Comparison of ENCODE assay signal across 8 mouse cellular contexts in genomic region chr10:127324495-127324894, GRCm38 (mm10). TPM values are rescaled to one million over a fixed set of nuclear protein-coding genes. Genes with fewer than 3 reads are reported as not detected.
DNase-seq lines count a peak whose midpoint lies in the region; ATAC-seq and TF ChIP-seq lines count a peak whose summit lies in the region.

No protein-coding gene starts in this region.

- peak overlapping the region; percentile 36 for H3K4me2 ChIP-seq in liver, embryonic 16.5 days (ENCODE audit: low read depth, low read length)

- 5% methylated on average over 7 of the region's 7 CpGs for WGBS in liver, embryonic 16.5 days (ENCODE audit: insufficient replicate concordance)

- peak; percentile 48 for DNase-seq in left cerebral cortex, postnatal 4 days
- DNase-seq in left cerebral cortex, postnatal 10 days (ENCODE audit: extremely low spot score in 1 of 2, low spot score in 2 of 2): no peak
- peak; percentile 95 for DNase-seq in induced T-regulatory cell, adult 2 months (ENCODE audit: low read depth)
- peak; percentile 62 to 73 for DNase-seq in spleen, postnatal 14 days (ENCODE audit: low spot score in 2 of 2)
- no peak for DNase-seq in gastrocnemius, postnatal 14 days
- no peak for DNase-seq in gastrocnemius, adult 18-20 months (ENCODE audit: low spot score)

- intact Hi-C loops in left cerebral cortex, postnatal 4 days (cut with DNase I): no loop called here
- intact Hi-C loops in left cerebral cortex, postnatal 10 days (cut with DNase I): no loop called here
- intact Hi-C loops in gastrocnemius, postnatal 14 days (cut with DNase I; ENCODE audit: low total_unique reads): no loop called here

- no peaks in the 10 kb centered on the region for H3K36me3 ChIP-seq in liver, embryonic 16.5 days (ENCODE audit: control insufficient read depth, insufficient read depth)

- H3K4me1 ChIP-seq in bone marrow macrophage, adult 2 months (ENCODE audit: control insufficient read depth, insufficient read depth, low read length): peaks cover 33% of the 10 kb centered on the region
- peaks cover 21% of the 10 kb centered on the region for H3K4me1 ChIP-seq in liver, embryonic 16.5 days (ENCODE audit: control insufficient read depth, low read depth, low read length)

- no peak for TF ChIP-seq POLR2A in bone marrow macrophage, adult 2 months (IDR thresholded peaks at IDR 0.05; ENCODE audit: borderline replicate concordance, low read depth, low read length)

- no peak overlapping the region for H3K9ac ChIP-seq in liver, embryonic 16.5 days (ENCODE audit: low read depth, low read length)

- H3K4me3 ChIP-seq in bone marrow macrophage, adult 2 months (ENCODE audit: insufficient read depth, low read length): peak overlapping the region; percentile 71
- peak overlapping the region; percentile 37 for H3K4me3 ChIP-seq in liver, embryonic 16.5 days (ENCODE audit: low read depth, low read length)

- peaks cover 9% of the 10 kb centered on the region for H3K27me3 ChIP-seq in liver, embryonic 16.5 days (ENCODE audit: control insufficient read depth, insufficient read depth, low read depth, low read length)

- TF ChIP-seq CTCF in bone marrow macrophage, adult 2 months (IDR thresholded peaks at IDR 0.05; ENCODE audit: low read depth, low read length): no peak

- H3K9me3 ChIP-seq in liver, embryonic 16.5 days (replicated peaks; ENCODE audit: control insufficient read depth, low read length): no peaks in the 10 kb centered on the region

- no peak overlapping the region for H3K27ac ChIP-seq in bone marrow macrophage, adult 2 months (ENCODE audit: insufficient read depth, low read depth, low read length)
- H3K27ac ChIP-seq in liver, embryonic 16.5 days (ENCODE audit: low read length): no peak overlapping the region

- peak; percentile 63 for ATAC-seq in liver, embryonic 16.5 days (ENCODE audit: low read depth)

RNA-seq across cellular contexts. Expression of gene Arhgap9, which starts 2.7 kb away (rescaled TPM):
- 1 to 10 TPM in 1 of 2 experiments, under 1 TPM in 1; 0.56 to 1.1 TPM for total RNA-seq in left cerebral cortex, postnatal 4 days (2021)
- total RNA-seq in left cerebral cortex, postnatal 10 days (2021): under 1 TPM; 0.92 to 0.93 TPM
- polyA plus RNA-seq in bone marrow macrophage, adult 2 months (2012; ENCODE audit: insufficient read depth, insufficient read length, missing spikeins): 131 and 146 TPM in 2 replicates
- polyA plus RNA-seq in liver, embryonic 16.5 days (2015; fragmentation: Nextera tagmentation; extraction: Ambion mirVana): 12.2 and 13.2 TPM in 2 replicates
- total RNA-seq in gastrocnemius, postnatal 14 days (2021): 1 to 10 TPM; 1.3 to 2.1 TPM
- under 1 TPM; 0.46 to 0.83 TPM for total RNA-seq in gastrocnemius, adult 18-20 months (2021)

RNA-seq across cellular contexts. Expression of gene Mars, which starts 12.9 kb away (rescaled TPM):
- 10 to 100 TPM; 65.3 to 65.5 TPM for total RNA-seq in left cerebral cortex, postnatal 4 days (2021)
- total RNA-seq in left cerebral cortex, postnatal 10 days (2021): 10 to 100 TPM; 59.1 to 62.0 TPM
- polyA plus RNA-seq in bone marrow macrophage, adult 2 months (2012; ENCODE audit: insufficient read depth, insufficient read length, missing spikeins): 29.4 and 34.9 TPM in 2 replicates
- 100 and 109 TPM in 2 replicates for polyA plus RNA-seq in liver, embryonic 16.5 days (2015; fragmentation: Nextera tagmentation; extraction: Ambion mirVana)
- 10 to 100 TPM; 50.3 to 56.0 TPM for total RNA-seq in gastrocnemius, postnatal 14 days (2021)
- total RNA-seq in gastrocnemius, adult 18-20 months (2021): 10 to 100 TPM; 67.5 to 68.8 TPM

RNA-seq across cellular contexts. Expression of gene Gli1, which starts 17.3 kb away (rescaled TPM):
- total RNA-seq in left cerebral cortex, postnatal 4 days (2021): 1 to 10 TPM; 2.8 to 4.1 TPM
- 1 to 10 TPM; 1.5 to 1.7 TPM for total RNA-seq in left cerebral cortex, postnatal 10 days (2021)
- polyA plus RNA-seq in bone marrow macrophage, adult 2 months (2012; ENCODE audit: insufficient read depth, insufficient read length, missing spikeins): not detected in 2 replicates
- polyA plus RNA-seq in liver, embryonic 16.5 days (2015; fragmentation: Nextera tagmentation; extraction: Ambion mirVana): 0.15 and 0.21 TPM in 2 replicates
- 1 to 10 TPM; 2.3 to 2.7 TPM for total RNA-seq in gastrocnemius, postnatal 14 days (2021)
- total RNA-seq in gastrocnemius, adult 18-20 months (2021): under 1 TPM; 0.41 to 0.74 TPM

RNA-seq across cellular contexts. Expression of gene Inhbe, which starts 29.7 kb away (rescaled TPM):
- not detected for total RNA-seq in left cerebral cortex, postnatal 4 days (2021)
- under 1 TPM in 1 of 2 experiments, not detected in 1; 0.08 TPM for total RNA-seq in left cerebral cortex, postnatal 10 days (2021)
- not detected in 2 replicates for polyA plus RNA-seq in bone marrow macrophage, adult 2 months (2012; ENCODE audit: insufficient read depth, insufficient read length, missing spikeins)
- polyA plus RNA-seq in liver, embryonic 16.5 days (2015; fragmentation: Nextera tagmentation; extraction: Ambion mirVana): 0.78 and 0.99 TPM in 2 replicates
- total RNA-seq in gastrocnemius, postnatal 14 days (2021): not detected
- total RNA-seq in gastrocnemius, adult 18-20 months (2021): not detected

RNA-seq across cellular contexts. Expression of gene Mbd6, which starts 35.7 kb away (rescaled TPM):
- total RNA-seq in left cerebral cortex, postnatal 4 days (2021): 10 to 100 TPM; 47.7 to 51.5 TPM
- 10 to 100 TPM; 37.4 to 45.5 TPM for total RNA-seq in left cerebral cortex, postnatal 10 days (2021)
- 45.8 and 53.4 TPM in 2 replicates for polyA plus RNA-seq in bone marrow macrophage, adult 2 months (2012; ENCODE audit: insufficient read depth, insufficient read length, missing spikeins)
- 5.7 and 6.5 TPM in 2 replicates for polyA plus RNA-seq in liver, embryonic 16.5 days (2015; fragmentation: Nextera tagmentation; extraction: Ambion mirVana)
- 10 to 100 TPM; 16.1 to 17.1 TPM for total RNA-seq in gastrocnemius, postnatal 14 days (2021)
- 10 to 100 TPM; 14.6 to 15.7 TPM for total RNA-seq in gastrocnemius, adult 18-20 months (2021)

Comparison
In these comparisons a context has a peak if more than half of its experiments do, and no peak if none do; other contexts are left out.
1. DNase-seq: peak in left cerebral cortex, postnatal 4 days (single experiment), induced T-regulatory cell, adult 2 months (single experiment) and spleen, postnatal 14 days (2 of 2); none in left cerebral cortex, postnatal 10 days (0 of 2), gastrocnemius, postnatal 14 days (single experiment) and gastrocnemius, adult 18-20 months (single experiment).